Mouse (Mus musculus) kidney, adult 2 months (tissue): ENCODE data around the gene Olfr613.
"Not testable (repeated sequence)": the region's sequence is repeated elsewhere in the genome, so short reads cannot be mapped to it uniquely, and the experiment has no call there.

Experiments used
- CTCF ChIP-seq: fragments of 200-500 bp; conservative IDR thresholded peaks from 2 replicates; pipeline ENCODE4 v1.5.1; 2011; ENCODE audit warnings: low read depth, mild to moderate bottlenecking, control low read depth, low read length, moderate library complexity, mixed read lengths; ENCODE audit not compliant: insufficient read depth, insufficient read length
- POLR2A ChIP-seq: fragments of 200-500 bp; IDR thresholded peaks from one replicate; pipeline ENCODE4 v1.6.1; 2011; ENCODE audit warnings: low read depth, low read length, control low read depth

- TF ChIP-seq CTCF, POLR2A: not testable (repeated sequence)
These were observed 5.3 kb upstream of the Olfr613 start, which contains the start of gene Olfr612 for GRCm38 (mm10) chr7:103542617-103543016.
